9 mouse cellular contexts compared by ENCODE assay signal in genomic region chr2:97468372-97468771, GRCm38 (mm10).
DNase-seq lines count a peak whose midpoint lies in the region; ATAC-seq and TF ChIP-seq lines count a peak whose summit lies in the region.
"Had no signal": no experiment of that assay in that cellular context is flagged by ENCODE, and none has a peak within 500 bp of the region (broad histone marks: within the 10 kb centered on the region; RNA-seq: fewer than 3 reads in every experiment).

No protein-coding gene starts in this region.

- no peak overlapping the region for H3K27ac ChIP-seq in kidney, postnatal 0 days
- H3K27ac ChIP-seq in cortical plate, adult 2 months (ENCODE audit: insufficient read depth, low read length) = peak overlapping the region; percentile 38
- peak overlapping the region; percentile 60; the same call in 1 of the 2 replicates for H3K27ac ChIP-seq in forebrain, embryonic 16.5 days (ENCODE audit: low read length)
- H3K27ac ChIP-seq in midbrain, embryonic 15.5 days = peak overlapping the region; percentile 93
- H3K27ac ChIP-seq: heart, adult 2 months had no signal

- H3K4me1 ChIP-seq in kidney, postnatal 0 days (replicated peaks; ENCODE audit: insufficient read depth, low read length) = no peaks in the 10 kb centered on the region; the same call in 1 of the 2 replicates
- H3K4me1 ChIP-seq in cortical plate, adult 2 months (ENCODE audit: control insufficient read depth, insufficient read depth, low read length) = no peaks in the 10 kb centered on the region
- H3K4me1 ChIP-seq in forebrain, embryonic 16.5 days (replicated peaks; ENCODE audit: control insufficient read depth, insufficient read depth, low read length) = peaks cover 5% of the 10 kb centered on the region
- H3K4me1 ChIP-seq in midbrain, embryonic 15.5 days = peaks cover 25% of the 10 kb centered on the region

- no peak overlapping the region for H3K4me3 ChIP-seq in kidney, postnatal 0 days (replicated peaks; ENCODE audit: low read depth, low read length)
- H3K4me3 ChIP-seq in cortical plate, adult 2 months (ENCODE audit: insufficient read depth, low read length) = peak overlapping the region; percentile 87
- peak overlapping the region; percentile 70 for H3K4me3 ChIP-seq in forebrain, embryonic 16.5 days (replicated peaks; ENCODE audit: low read length)
- peak overlapping the region; percentile 56 for H3K4me3 ChIP-seq in midbrain, embryonic 15.5 days
- H3K4me3 ChIP-seq: heart, adult 2 months had no signal

- DNase-seq in kidney, postnatal 0 days (ENCODE audit: low spot score) = no peak
- no peak for DNase-seq in kidney, adult 11 months
- DNase-seq in frontal cortex, postnatal 10 days (ENCODE audit: low spot score in 2 of 2) = no peak
- DNase-seq in thymus, adult 18-20 months = no peak
- DNase-seq: heart, adult 2 months had no signal

- ATAC-seq in kidney, postnatal 0 days (replicated peaks; ENCODE audit: low FRiP score, low read depth) = no peak
- no peak for ATAC-seq in forebrain, embryonic 16.5 days
- no peak for ATAC-seq in midbrain, embryonic 15.5 days (replicated peaks)
- ATAC-seq in granulocyte monocyte progenitor cell, adult 5-6 weeks (replicated peaks; ENCODE audit: poor library complexity, severe bottlenecking) = no peak

- H3K9ac ChIP-seq in kidney, postnatal 0 days (ENCODE audit: low read depth, low read length) = no peak overlapping the region
- peak overlapping the region; percentile 59 for H3K9ac ChIP-seq in forebrain, embryonic 16.5 days (replicated peaks; ENCODE audit: low read depth, low read length)
- peak overlapping the region; percentile 66 for H3K9ac ChIP-seq in midbrain, embryonic 15.5 days

- H3K9me3 ChIP-seq in kidney, postnatal 0 days (replicated peaks; ENCODE audit: low read length) = no peaks in the 10 kb centered on the region
- H3K9me3 ChIP-seq in forebrain, embryonic 16.5 days (ENCODE audit: control insufficient read depth, low read length) = no peaks in the 10 kb centered on the region
- no peaks in the 10 kb centered on the region for H3K9me3 ChIP-seq in midbrain, embryonic 15.5 days

- no peak for TF ChIP-seq POLR2A in cortical plate, adult 2 months (IDR thresholded peaks at IDR 0.05; ENCODE audit: extremely low read depth, insufficient read depth, low read length)

- no peak for TF ChIP-seq CTCF in kidney, postnatal 0 days (IDR thresholded peaks at IDR 0.05; ENCODE audit: low read depth)
- no peak for TF ChIP-seq CTCF in cortical plate, adult 2 months (IDR thresholded peaks at IDR 0.05; ENCODE audit: extremely low read depth, insufficient read depth, low read length)

- H3K27me3 ChIP-seq in kidney, postnatal 0 days (ENCODE audit: insufficient read depth, low read length) = 0 out of 2 replicates have a peak, but pooled peaks cover 4% of the 10 kb centered on the region
- no peaks in the 10 kb centered on the region for H3K27me3 ChIP-seq in forebrain, embryonic 16.5 days (replicated peaks; ENCODE audit: control insufficient read depth, insufficient read depth, low read length)
- H3K27me3 ChIP-seq in midbrain, embryonic 15.5 days (replicated peaks) = no peaks in the 10 kb centered on the region

- no peaks in the 10 kb centered on the region for H3K36me3 ChIP-seq in kidney, postnatal 0 days (ENCODE audit: insufficient read depth, low read length)
- H3K36me3 ChIP-seq in forebrain, embryonic 16.5 days (ENCODE audit: control insufficient read depth, insufficient read depth) = no peaks in the 10 kb centered on the region
- no peaks in the 10 kb centered on the region for H3K36me3 ChIP-seq in midbrain, embryonic 15.5 days (replicated peaks)

- WGBS in kidney, postnatal 0 days = 42% methylated on average over 5 of the region's 5 CpGs
- 2% methylated on average over 5 of the region's 5 CpGs for WGBS in forebrain, embryonic 16.5 days
- 18% methylated on average over 5 of the region's 5 CpGs for WGBS in midbrain, embryonic 15.5 days

- 0 out of 2 replicates have a peak overlapping the region, but pooled peaks have one; percentile 84 for H3K4me2 ChIP-seq in kidney, postnatal 0 days (ENCODE audit: low read length)
- peak overlapping the region; percentile 87 for H3K4me2 ChIP-seq in forebrain, embryonic 16.5 days (ENCODE audit: low read length)
- peak overlapping the region; percentile 77 for H3K4me2 ChIP-seq in midbrain, embryonic 15.5 days
